Mouse (Mus musculus) cerebellum, adult 2 months (tissue): ENCODE measurements at regions not wholly inside any gene's neighbourhood (a gene's known extent, or its start where the extent isn't known, plus 50 kb on each side); places are given as distances from the start of the nearest gene placed in this dataset.

Experiments used
- CTCF ChIP-seq: fragments of 200-500 bp; IDR thresholded peaks from 2 replicates; pipeline ENCODE4 v1.5.1; 2011; ENCODE audit warnings: low read depth, mild to moderate bottlenecking, control low read depth, low read length, moderate library complexity, borderline replicate concordance; ENCODE audit not compliant: insufficient read depth
- POLR2A ChIP-seq: fragments of 200-500 bp; IDR thresholded peaks from 2 replicates; pipeline ENCODE4 v1.6.1; 2011; ENCODE audit warnings: low read length, control low read depth, borderline replicate concordance; ENCODE audit not compliant: insufficient read depth

DNA sequence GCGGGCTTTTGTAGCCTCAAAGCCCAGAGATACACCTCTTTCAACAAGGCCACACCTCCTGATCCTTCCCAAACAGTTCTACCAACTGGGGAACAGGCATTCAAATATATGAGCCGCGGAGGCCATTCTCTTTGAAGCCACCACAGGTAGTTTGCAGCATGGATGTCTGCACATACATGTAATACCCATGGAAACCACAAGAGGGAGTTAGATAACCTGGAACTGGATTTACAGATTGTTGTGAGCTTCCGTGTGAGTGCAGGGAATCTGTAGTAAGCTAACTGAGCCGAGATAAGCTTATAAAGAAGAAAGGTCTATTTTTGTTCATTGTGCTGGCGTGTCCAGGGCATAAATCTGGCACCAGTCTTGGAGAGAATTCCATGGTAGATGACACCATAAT, 149.0 kb downstream of the Zfp281 start:
- no peak for TF ChIP-seq CTCF
- TF ChIP-seq POLR2A = no peak
